Mouse (Mus musculus) heart, embryonic 14.5 days (tissue): Measurements from ENCODE around the gene Sept5. TPM values are rescaled to one million over a fixed set of nuclear protein-coding genes. Genes with fewer than 3 reads are reported as not detected.

Source experiments
- ATAC-seq: fragments of 200-750 bp; cut with Nextera tagmentation; 2 replicates; pipeline ENCODE4 v1.8.0; 2017; ENCODE audit warnings: low read depth, moderate TSS enrichment; ENCODE audit not compliant: insufficient number of reproducible peaks, insufficient read depth, low FRiP score
- H3K27ac ChIP-seq, 2 experiments: fragments of 200-500 bp in 1 of 2; fragments of 300-500 bp in 1 of 2; sonication (generic) in 1 of 2; replicated peaks in 1 of 2; 2 replicates each; pipeline ENCODE4 v1.5.1; 2012 to 2014; ENCODE audit warnings: low read depth in 2 of 2, low read length in 2 of 2, control low read depth in 1 of 2, mild to moderate bottlenecking in 1 of 2, mixed read lengths in 1 of 2; ENCODE audit not compliant: control insufficient read depth in 1 of 2, insufficient read depth in 1 of 2
- H3K27me3 ChIP-seq: fragments of 300-500 bp; sonication (generic); 2 replicates; pipeline ENCODE4 v1.6.1; 2014; ENCODE audit warnings: mild to moderate bottlenecking, low read length, control low read depth; ENCODE audit not compliant: control insufficient read depth, insufficient read depth
- H3K36me3 ChIP-seq: fragments of 300-500 bp; sonication (generic); 2 replicates; pipeline ENCODE4 v1.6.1; 2014; ENCODE audit warnings: mild to moderate bottlenecking, control low read depth, low read length, mixed read lengths; ENCODE audit not compliant: control insufficient read depth, insufficient read depth
- H3K4me1 ChIP-seq, 2 experiments: fragments of 200-500 bp in 1 of 2; fragments of 300-500 bp in 1 of 2; sonication (generic) in 1 of 2; 2 replicates each; pipeline ENCODE4 v1.6.1; 2012 to 2014; ENCODE audit warnings: low read length in 2 of 2, control low read depth in 1 of 2, mixed read lengths in 1 of 2; ENCODE audit not compliant: control insufficient read depth in 2 of 2, insufficient read depth in 2 of 2
- H3K4me2 ChIP-seq: fragments of 300-500 bp; sonication (generic); 2 replicates; pipeline ENCODE4 v1.6.1; 2014; ENCODE audit warnings: mild to moderate bottlenecking, low read length
- H3K4me3 ChIP-seq, 2 experiments: fragments of 200-500 bp in 1 of 2; fragments of 300-500 bp in 1 of 2; sonication (generic) in 1 of 2; 2 replicates each; pipeline ENCODE4 v1.5.1; 2012 to 2014; ENCODE audit warnings: low read length in 2 of 2, mild to moderate bottlenecking in 2 of 2, control low read depth in 1 of 2, low read depth in 1 of 2, moderate library complexity in 1 of 2; ENCODE audit not compliant: control insufficient read depth in 1 of 2, insufficient read depth in 1 of 2
- H3K9ac ChIP-seq: fragments of 300-500 bp; sonication (generic); 2 replicates; pipeline ENCODE4 v1.6.1; 2014; ENCODE audit warnings: mild to moderate bottlenecking, low read length
- H3K9me3 ChIP-seq: fragments of 300-500 bp; sonication (generic); 2 replicates; pipeline ENCODE4 v1.6.1; 2016; ENCODE audit warnings: low read length, control low read depth; ENCODE audit not compliant: control insufficient read depth
- WGBS: fragments of 180-500 bp; shearing (Covaris S2); extraction: QIAGEN DNeasy Blood & Tissue Kit; methylation state at CpG from one replicate; pipeline ENCODE4 v1.1.7; 2014; 5-methylcytosine and 5-hydroxymethylcytosine counted together
- polyA plus RNA-seq: library from polyadenylated mRNA; unstranded; fragments of >200 nt; fragmentation: Nextera tagmentation; extraction: Ambion mirVana; gene quantifications from 2 replicates; pipeline ENCODE4 v1.2.1, GENCODE M21; 2014

Gene Sept5
- polyA plus RNA-seq, 1 experiment from 2014 or later: 7.3 TPM

- peaks cover 18 to 36% of the 10 kb centered on the region in 2 experiments; a peak in 3 of 4 replicates for H3K4me1 ChIP-seq
- H3K4me2 ChIP-seq: no peak overlapping the region
- peaks cover 85% of the 10 kb centered on the region for H3K27me3 ChIP-seq
- ATAC-seq: no peak
- WGBS: 42% methylated on average over 14 of the region's 14 CpGs
- H3K9ac ChIP-seq: no peak overlapping the region
- H3K9me3 ChIP-seq: no peaks in the 10 kb centered on the region
- H3K27ac ChIP-seq: no peak overlapping the region
- no peaks in the 10 kb centered on the region for H3K36me3 ChIP-seq
- no peak overlapping the region for H3K4me3 ChIP-seq
These were observed 4.7 kb downstream of the Sept5 start for GRCm38 (mm10) chr16:18625097-18625496.

- Histone ChIP-seq H3K27ac (no peak overlapping the region), H3K4me3 (no peak overlapping the region), H3K9ac (no peak overlapping the region), H3K27me3 (peaks cover 90% of the 10 kb centered on the region), H3K9me3 (no peaks in the 10 kb centered on the region), H3K36me3 (no peaks in the 10 kb centered on the region), H3K4me2 (no peak overlapping the region), H3K4me1 (peaks cover 17 to 36% of the 10 kb centered on the region in 2 experiments; a peak in 3 of 4 replicates)
- WGBS: 35% methylated on average over 15 of the region's 15 CpGs
- ATAC-seq: no peak
These were observed 5.1 kb downstream of the Sept5 start for GRCm38 (mm10) chr16:18624641-18625040.

DNA sequence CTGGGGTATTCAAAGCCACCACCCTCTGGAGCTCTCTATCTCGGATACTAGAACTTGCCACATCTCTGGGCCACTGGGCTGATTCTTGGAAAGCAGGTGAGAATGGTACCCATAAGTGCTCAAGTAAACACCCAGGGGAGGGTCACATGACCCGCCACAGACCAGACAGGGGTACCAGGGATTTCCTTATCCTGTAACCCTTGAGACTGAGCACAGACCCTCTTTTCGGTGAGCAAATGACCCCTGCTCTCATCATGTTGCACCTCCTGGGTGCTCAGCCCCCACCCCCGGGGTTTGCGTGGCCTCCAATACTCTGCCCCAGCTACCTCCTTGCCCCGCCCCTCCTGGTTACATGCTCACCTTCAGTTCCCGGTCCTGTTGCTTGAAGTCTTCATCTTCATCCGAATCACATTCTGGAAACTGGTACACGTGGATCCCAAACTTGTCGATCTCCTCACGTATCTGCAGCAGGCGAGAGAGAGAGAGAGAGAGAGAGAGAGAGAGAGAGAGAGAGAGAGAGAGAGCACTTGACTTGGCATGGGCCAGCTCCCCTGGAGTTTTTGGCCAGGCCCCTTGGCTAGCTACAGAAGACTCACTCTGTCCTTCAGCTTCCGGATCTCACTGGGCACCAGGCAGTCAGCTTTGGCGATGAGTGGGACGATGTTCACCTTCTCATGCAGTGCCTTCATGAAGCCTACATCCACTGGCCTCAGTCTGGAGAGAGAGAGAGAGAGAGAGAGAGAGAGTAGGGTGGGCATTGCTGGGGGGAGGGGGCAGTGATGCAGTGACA is 5.8 kb downstream of the Sept5 start:
- ATAC-seq: no peak
- H3K4me2 ChIP-seq: no peak overlapping the region
- H3K4me1 ChIP-seq: peaks cover 17 to 35% of the 10 kb centered on the region in 2 experiments; a peak in 3 of 4 replicates
- no peak overlapping the region for H3K4me3 ChIP-seq
- no peaks in the 10 kb centered on the region for H3K36me3 ChIP-seq
- no peak overlapping the region for H3K9ac ChIP-seq
- 41% methylated on average over 15 of the region's 15 CpGs for WGBS
- no peak overlapping the region for H3K27ac ChIP-seq
- peaks cover 94% of the 10 kb centered on the region for H3K27me3 ChIP-seq
- H3K9me3 ChIP-seq: no peaks in the 10 kb centered on the region

DNA sequence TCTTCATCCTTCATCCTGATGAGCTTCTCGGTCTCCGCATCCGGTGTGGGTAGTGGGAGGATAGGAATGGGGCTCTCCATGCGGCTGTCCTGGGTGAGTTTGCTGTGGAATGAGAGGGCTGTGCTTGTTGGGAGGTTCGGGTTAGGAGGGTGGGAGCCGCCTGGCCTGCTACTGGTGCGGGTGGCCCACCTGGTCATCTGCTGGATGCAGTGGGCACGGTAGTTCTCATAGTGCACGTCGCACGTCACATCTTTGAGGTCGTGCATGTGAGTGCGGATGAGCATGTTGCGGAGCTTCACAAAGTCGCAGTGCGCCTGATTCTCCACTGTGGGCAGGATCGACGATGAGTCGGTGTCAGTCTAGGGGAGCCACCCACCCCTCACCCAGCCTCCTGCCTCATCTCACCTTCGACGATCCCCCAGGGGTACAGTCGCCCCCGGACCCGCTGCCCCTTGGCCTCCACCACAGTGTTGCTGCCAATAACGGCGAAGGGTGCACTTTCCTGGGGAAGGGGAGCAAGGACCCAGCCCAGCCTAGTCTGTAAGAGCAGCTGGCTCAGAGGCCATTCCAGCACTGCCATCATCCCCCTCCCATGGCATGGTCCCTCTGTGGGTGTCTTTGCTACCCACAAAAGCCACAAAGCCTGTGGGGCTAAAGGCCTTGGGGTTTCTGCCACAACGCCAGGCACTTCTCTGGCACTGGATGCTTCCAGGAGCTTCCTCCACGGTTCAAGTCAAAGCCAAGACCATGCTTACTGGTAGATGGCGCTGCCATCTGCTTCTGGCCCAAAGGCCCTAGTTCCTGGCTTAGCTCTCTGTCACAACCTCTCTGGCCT is 6.6 kb downstream of the Sept5 start:
- no peak for ATAC-seq
- H3K36me3 ChIP-seq: no peaks in the 10 kb centered on the region
- no peak overlapping the region for H3K27ac ChIP-seq
- WGBS: 23% methylated on average over 29 of the region's 29 CpGs
- H3K4me3 ChIP-seq: no peak overlapping the region
- H3K4me1 ChIP-seq: peaks cover 17 to 32% of the 10 kb centered on the region in 2 experiments; a peak in 3 of 4 replicates
- H3K27me3 ChIP-seq: peaks cover 95% of the 10 kb centered on the region
- H3K9me3 ChIP-seq: no peaks in the 10 kb centered on the region
- no peak overlapping the region for H3K4me2 ChIP-seq
- H3K9ac ChIP-seq: no peak overlapping the region

- H3K9me3 ChIP-seq: no peaks in the 10 kb centered on the region
- 11% methylated on average over 17 of the region's 17 CpGs for WGBS
- H3K36me3 ChIP-seq: no peaks in the 10 kb centered on the region
- H3K27me3 ChIP-seq: peaks cover 93% of the 10 kb centered on the region
- H3K4me2 ChIP-seq: peak within 1 kb of the TSS; percentile 96
- ATAC-seq: no peak
- peak within 1 kb of the TSS; percentile 48 to 53 for H3K4me3 ChIP-seq
- no peak within 1 kb of the TSS for H3K27ac ChIP-seq
- H3K9ac ChIP-seq: peak within 1 kb of the TSS; percentile 56
- peaks cover 19 to 36% of the 10 kb centered on the region in 2 experiments; a peak in 3 of 4 replicates for H3K4me1 ChIP-seq
These were observed 7.7 kb downstream of the Sept5 start, which contains the start of gene Gp1bb for GRCm38 (mm10) chr16:18622019-18622418. Gene Gp1bb (minus strand): TSS chr16:18622403.

- peak overlapping the region; percentile 48 to 53 for H3K4me3 ChIP-seq
- peaks cover 19 to 34% of the 10 kb centered on the region in 2 experiments; a peak in 3 of 4 replicates for H3K4me1 ChIP-seq
- H3K27me3 ChIP-seq: peaks cover 93% of the 10 kb centered on the region
- H3K9me3 ChIP-seq: no peaks in the 10 kb centered on the region
- no peak for ATAC-seq
- H3K4me2 ChIP-seq: peak overlapping the region; percentile 96
- 1% methylated on average over 38 of the region's 38 CpGs for WGBS
- H3K9ac ChIP-seq: peak overlapping the region; percentile 56
- no peak overlapping the region for H3K27ac ChIP-seq
- no peaks in the 10 kb centered on the region for H3K36me3 ChIP-seq
These were observed 8.3 kb downstream of the Sept5 start for GRCm38 (mm10) chr16:18621362-18622001.
